ENCODE assay signal across 9 mouse cellular contexts in the genomic region with DNA sequence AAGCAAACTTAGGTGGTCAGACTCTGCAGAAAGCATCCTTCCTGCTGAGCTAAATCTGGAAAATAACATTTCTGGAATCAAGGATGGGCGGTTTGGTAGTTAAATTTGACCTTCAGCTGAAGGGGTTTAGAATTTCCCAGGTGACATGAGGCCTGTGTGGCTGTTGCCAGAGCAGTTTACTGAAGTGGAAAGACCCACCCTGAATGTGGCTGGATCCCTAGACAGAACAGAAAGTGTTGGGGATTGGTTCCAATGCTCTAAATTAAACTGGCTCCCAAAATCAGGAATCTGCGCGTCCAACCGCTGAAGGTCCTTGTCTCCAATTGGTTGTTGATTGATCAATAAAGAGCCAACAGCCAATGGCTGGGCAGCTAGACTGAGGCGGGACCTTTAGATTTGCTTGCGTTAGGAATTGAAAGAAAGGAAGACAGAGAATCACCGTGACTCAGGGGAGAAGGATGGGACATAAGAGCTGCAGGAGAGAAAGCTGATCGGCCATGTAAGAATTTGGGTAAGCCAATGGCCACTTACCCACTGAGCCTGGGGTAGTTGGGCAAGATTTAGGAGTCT. TPM values are rescaled to one million over a fixed set of nuclear protein-coding genes. Genes with fewer than 3 reads are reported as not detected.
DNase-seq lines count a peak whose midpoint lies in the region; ATAC-seq and TF ChIP-seq lines count a peak whose summit lies in the region.
"Had no signal": no experiment of that assay in that cellular context is flagged by ENCODE, and none has a peak within 500 bp of the region (broad histone marks: within the 10 kb centered on the region; RNA-seq: fewer than 3 reads in every experiment).

No protein-coding gene starts in this region.

- H3K4me2 ChIP-seq in intestine, embryonic 15.5 days (replicated peaks) = peak overlapping the region; percentile 30; the same call in 1 of the 2 replicates
- H3K4me2 ChIP-seq: stomach, embryonic 15.5 days had no signal

- H3K36me3 ChIP-seq in testis, adult 2 months (ENCODE audit: control insufficient read depth, insufficient read depth, low read length) = no peaks in the 10 kb centered on the region
- H3K36me3 ChIP-seq in intestine, embryonic 15.5 days = no peaks in the 10 kb centered on the region
- H3K36me3 ChIP-seq: stomach, embryonic 15.5 days had no signal

- no peak for DNase-seq in gastrocnemius, adult 2 months
- no peak for DNase-seq in gastrocnemius, postnatal 14 days
- DNase-seq in testis, postnatal 14 days (ENCODE audit: low spot score) = no peak
- peak; percentile 42 for DNase-seq in yolk sac, embryonic 10.5 days (ENCODE audit: low spot score)
- no peak for DNase-seq in adrenal gland, postnatal 14 days

- TF ChIP-seq POLR2A in testis, adult 2 months (IDR thresholded peaks at IDR 0.05; ENCODE audit: control insufficient read depth, low read depth, low read length) = no peak

- ATAC-seq in intestine, embryonic 15.5 days = peak; percentile 52; the same call in 1 of the 2 replicates
- ATAC-seq in cerebellum, adult (ENCODE audit: insufficient number of reproducible peaks, low FRiP score, low TSS enrichment) = no peak

- H3K9ac ChIP-seq in intestine, embryonic 15.5 days = no peak overlapping the region
- H3K9ac ChIP-seq: stomach, embryonic 15.5 days had no signal

- H3K4me3 ChIP-seq in gastrocnemius, adult 2 months = peak overlapping the region; percentile 27; the same call in 1 of the 2 replicates
- H3K4me3 ChIP-seq in testis, adult 2 months (ENCODE audit: control insufficient read depth, low read depth, low read length) = peak overlapping the region; percentile 26; the same call in 1 of the 2 replicates
- no peak overlapping the region for H3K4me3 ChIP-seq in intestine, embryonic 15.5 days (replicated peaks)
- H3K4me3 ChIP-seq: stomach, embryonic 15.5 days had no signal

- peaks cover 7% of the 10 kb centered on the region for H3K4me1 ChIP-seq in testis, adult 2 months (ENCODE audit: control insufficient read depth, insufficient read depth, low read length)
- H3K4me1 ChIP-seq in intestine, embryonic 15.5 days (replicated peaks) = no peaks in the 10 kb centered on the region
- H3K4me1 ChIP-seq: stomach, embryonic 15.5 days had no signal

- WGBS in intestine, embryonic 15.5 days = 56% methylated on average over 8 of the region's 8 CpGs

- intact Hi-C loops in gastrocnemius, adult 2 months (cut with DNase I) = no loop called here
- intact Hi-C loops in gastrocnemius, postnatal 14 days (cut with DNase I; ENCODE audit: low total_unique reads) = no loop called here

- no peak for TF ChIP-seq CTCF in gastrocnemius, adult 2 months (IDR thresholded peaks at IDR 0.05)
- no peak for TF ChIP-seq CTCF in testis, adult 2 months (IDR thresholded peaks at IDR 0.05; ENCODE audit: control insufficient read depth, insufficient read depth, insufficient replicate concordance, low read depth, low read length)

- H3K27ac ChIP-seq in gastrocnemius, adult 2 months = no peak overlapping the region
- H3K27ac ChIP-seq in testis, adult 2 months (ENCODE audit: control insufficient read depth, insufficient read depth, low read depth, low read length) = no peak overlapping the region; the same call in 1 of the 2 replicates
- H3K27ac ChIP-seq in intestine, embryonic 15.5 days = no peak overlapping the region
- H3K27ac ChIP-seq: stomach, embryonic 15.5 days had no signal

- no peaks in the 10 kb centered on the region for H3K27me3 ChIP-seq in testis, adult 2 months (ENCODE audit: control insufficient read depth, insufficient read depth, low read length)
- H3K27me3 ChIP-seq in intestine, embryonic 15.5 days (replicated peaks) = no peaks in the 10 kb centered on the region
- H3K27me3 ChIP-seq: stomach, embryonic 15.5 days had no signal

- no peaks in the 10 kb centered on the region for H3K9me3 ChIP-seq in intestine, embryonic 15.5 days
- H3K9me3 ChIP-seq: stomach, embryonic 15.5 days had no signal

RNA-seq across cellular contexts. Expression of a gene that starts 11.5 kb away (rescaled TPM):
- total RNA-seq in gastrocnemius, adult 2 months (2021) = 10 to 100 TPM; 16.6 to 23.0 TPM
- 10 to 100 TPM; 20.8 to 27.7 TPM for total RNA-seq in gastrocnemius, postnatal 14 days (2021)
- polyA plus RNA-seq in testis, adult 2 months (2012; rRNA removed) = 23.9 and 34.6 TPM in 2 replicates
- polyA plus RNA-seq in intestine, embryonic 15.5 days (2015; fragmentation: Nextera tagmentation; extraction: Ambion mirVana) = 36.6 and 42.6 TPM in 2 replicates
- 46.9 and 56.1 TPM in 2 replicates for total RNA-seq in adrenal gland, postnatal 14 days (2021)

RNA-seq across cellular contexts. Expression of a gene that starts 34.2 kb away (rescaled TPM):
- total RNA-seq in gastrocnemius, adult 2 months (2021) = under 1 TPM in 1 of 2 experiments, not detected in 1; 0.33 TPM
- 1 to 10 TPM in 1 of 2 experiments, under 1 TPM in 1; 0.97 to 1.2 TPM for total RNA-seq in gastrocnemius, postnatal 14 days (2021)
- polyA plus RNA-seq in testis, adult 2 months (2012; rRNA removed) = 1.2 and 1.4 TPM in 2 replicates
- polyA plus RNA-seq in intestine, embryonic 15.5 days (2015; fragmentation: Nextera tagmentation; extraction: Ambion mirVana) = 1.7 and 2.4 TPM in 2 replicates
- 3.5 and 4.4 TPM in 2 replicates for total RNA-seq in adrenal gland, postnatal 14 days (2021)
